Mouse (Mus musculus) bone marrow, adult 2 months (tissue): ENCODE measurements at regions not wholly inside any gene's neighbourhood (a gene's known extent, or its start where the extent isn't known, plus 50 kb on each side); places are given as distances from the start of the nearest gene placed in this dataset.

Experiments used
- H3K27ac ChIP-seq: fragments of 200-500 bp; 2 replicates; pipeline ENCODE4 v1.5.1; 2012; ENCODE audit warnings: low read depth, mild to moderate bottlenecking, control low read depth, inconsistent platforms, low read length; ENCODE audit not compliant: control insufficient read depth, poor library complexity, insufficient read depth
- H3K4me1 ChIP-seq: fragments of 200-500 bp; 2 replicates; pipeline ENCODE4 v1.6.1; 2011; ENCODE audit warnings: low read length; ENCODE audit not compliant: control insufficient read depth, insufficient read depth
- H3K4me3 ChIP-seq: fragments of 200-500 bp; replicated peaks from 2 replicates; pipeline ENCODE3; 2011; ENCODE audit warnings: mild to moderate bottlenecking, low read depth, low read length, control low read depth; ENCODE audit not compliant: control insufficient read depth
- CTCF ChIP-seq: fragments of 200-500 bp; IDR thresholded peaks from 2 replicates; pipeline ENCODE4 v1.5.1; 2011; ENCODE audit warnings: low read length, control low read depth; ENCODE audit not compliant: control insufficient read depth, insufficient read depth
- POLR2A ChIP-seq: fragments of 200-500 bp; IDR thresholded peaks from 2 replicates; pipeline ENCODE4 v1.6.1; 2011; ENCODE audit warnings: low read depth, mild to moderate bottlenecking, control low read depth, low read length, borderline replicate concordance; ENCODE audit not compliant: control insufficient read depth
- WGBS: fragments of 180-500 bp; shearing (Covaris S2); methylation state at CpG from one replicate; pipeline ENCODE4 v1.1.7; 2018; 5-methylcytosine and 5-hydroxymethylcytosine counted together

DNA sequence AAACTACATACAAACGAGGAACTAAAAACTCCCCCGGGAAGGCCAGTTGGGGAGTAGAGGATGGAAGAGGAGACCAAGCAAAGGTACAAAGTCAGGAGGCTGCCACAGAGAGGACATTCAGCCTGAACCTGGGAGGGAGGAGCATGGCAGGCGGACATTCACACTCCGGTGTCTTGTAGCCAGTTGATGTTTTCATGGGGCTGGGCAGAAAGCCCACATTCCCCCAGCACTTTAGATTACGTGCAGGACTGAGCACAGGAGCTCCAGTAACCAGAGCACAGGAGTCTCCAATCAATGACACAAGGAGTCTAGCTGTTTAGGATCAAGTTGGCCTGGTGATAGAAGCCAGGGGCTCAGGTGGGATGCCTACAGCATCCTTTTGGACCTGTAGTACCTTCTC is 360.1 kb downstream of the Pdcd6ip start:
- H3K4me1 ChIP-seq, result no peaks in the 10 kb centered on the region
- 81% methylated on average over 5 of the region's 5 CpGs for WGBS
- TF ChIP-seq POLR2A (no peak), CTCF (no peak)
- H3K27ac ChIP-seq, result no peak overlapping the region
- H3K4me3 ChIP-seq, result no peak overlapping the region

- TF ChIP-seq POLR2A (no peak), CTCF (no peak)
- 81% methylated on average over 13 of the region's 13 CpGs for WGBS
- no peak overlapping the region for H3K4me3 ChIP-seq
- no peaks in the 10 kb centered on the region for H3K4me1 ChIP-seq
- no peak overlapping the region for H3K27ac ChIP-seq
These were observed 361.5 kb downstream of the Pdcd6ip start for GRCm38 (mm10) chr9:113346531-113346930.

- WGBS, result 75% methylated on average over 7 of the region's 7 CpGs
- Histone ChIP-seq H3K4me1 (no peaks in the 10 kb centered on the region), H3K27ac (no peak overlapping the region), H3K4me3 (no peak overlapping the region)
- TF ChIP-seq CTCF (no peak), POLR2A (no peak)
These were observed 365.9 kb downstream of the Pdcd6ip start for GRCm38 (mm10) chr9:113342131-113342530.

- Histone ChIP-seq H3K4me3 (no peak overlapping the region), H3K27ac (no peak overlapping the region), H3K4me1 (no peaks in the 10 kb centered on the region)
- TF ChIP-seq POLR2A (no peak), CTCF (no peak)
- WGBS, result 61% methylated on average over 6 of the region's 6 CpGs
These were observed 367.2 kb downstream of the Pdcd6ip start for GRCm38 (mm10) chr9:113340838-113341237.

- WGBS, result 51% methylated on average over 3 of the region's 3 CpGs
- no peak overlapping the region for H3K4me3 ChIP-seq
- no peak for TF ChIP-seq POLR2A
- no peak for TF ChIP-seq CTCF
- H3K27ac ChIP-seq, result no peak overlapping the region
- H3K4me1 ChIP-seq, result no peaks in the 10 kb centered on the region
These were observed 368.0 kb downstream of the Pdcd6ip start for GRCm38 (mm10) chr9:113340036-113340435.

DNA sequence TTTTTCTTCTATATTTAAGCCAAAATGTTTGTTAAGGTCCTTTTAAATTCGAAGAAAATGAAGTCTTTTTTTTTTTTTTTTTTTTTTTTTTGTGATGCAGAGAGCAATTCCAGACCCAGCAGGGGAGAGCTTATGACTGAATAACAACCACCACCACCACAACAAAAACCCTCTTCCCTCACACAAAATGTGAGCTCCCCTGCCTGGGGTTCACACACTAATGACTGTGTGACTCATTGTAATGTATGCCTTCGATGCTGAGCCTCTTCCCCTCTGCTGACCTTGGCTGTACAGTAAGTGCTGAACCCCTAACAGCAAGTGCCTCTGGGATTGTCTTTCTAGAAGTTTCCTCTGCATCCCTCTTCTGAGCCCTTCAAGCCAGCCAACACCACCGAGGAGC is 383.6 kb downstream of the Pdcd6ip start:
- TF ChIP-seq POLR2A, result no peak
- TF ChIP-seq CTCF, result no peak
- Histone ChIP-seq H3K27ac (no peak overlapping the region), H3K4me1 (no peaks in the 10 kb centered on the region), H3K4me3 (no peak overlapping the region)
- WGBS, result 61% methylated on average over 3 of the region's 3 CpGs

GRCm38 (mm10) chr9:113309707-113310574 is 398.1 kb downstream of the Pdcd6ip start:
- Histone ChIP-seq H3K27ac (no peak overlapping the region), H3K4me1 (no peaks in the 10 kb centered on the region), H3K4me3 (no peak overlapping the region)
- TF ChIP-seq CTCF, result no peak
- TF ChIP-seq POLR2A, result no peak
- 71% methylated on average over 7 of the region's 7 CpGs for WGBS

DNA sequence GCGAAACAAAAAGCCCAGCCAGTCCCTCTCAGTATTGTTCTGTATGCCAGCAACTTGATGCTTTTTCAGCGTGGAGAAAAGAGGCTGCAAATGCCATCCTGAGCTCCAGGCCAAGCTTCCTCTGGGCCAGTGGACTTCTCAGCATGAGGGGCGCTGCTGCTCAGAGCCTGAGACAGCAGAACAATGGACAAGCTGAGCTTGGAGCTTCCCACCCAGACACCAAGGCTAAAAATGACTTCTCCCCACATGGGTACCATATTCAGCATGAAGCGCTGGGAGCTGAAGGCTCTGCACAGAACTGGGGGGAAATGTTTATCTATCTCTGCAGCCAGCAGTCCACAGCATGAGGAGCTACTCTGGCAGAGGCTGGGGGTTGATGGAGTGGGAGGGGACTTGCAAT is 402.3 kb downstream of the Pdcd6ip start:
- H3K27ac ChIP-seq, result no peak overlapping the region
- TF ChIP-seq POLR2A, result no peak
- no peak for TF ChIP-seq CTCF
- WGBS, result 58% methylated on average over 4 of the region's 4 CpGs
- H3K4me1 ChIP-seq, result no peaks in the 10 kb centered on the region
- H3K4me3 ChIP-seq, result no peak overlapping the region

GRCm38 (mm10) chr9:113302429-113302828 is 405.6 kb downstream of the Pdcd6ip start:
- Histone ChIP-seq H3K4me1 (no peaks in the 10 kb centered on the region), H3K4me3 (no peak overlapping the region), H3K27ac (no peak overlapping the region)
- WGBS, result 52% methylated on average over 1 of the region's 1 CpGs
- TF ChIP-seq CTCF (no peak), POLR2A (no peak)
